Mouse (Mus musculus): ENCODE results near the gene 1110051M20Rik.

Gene 1110051M20Rik

DNA sequence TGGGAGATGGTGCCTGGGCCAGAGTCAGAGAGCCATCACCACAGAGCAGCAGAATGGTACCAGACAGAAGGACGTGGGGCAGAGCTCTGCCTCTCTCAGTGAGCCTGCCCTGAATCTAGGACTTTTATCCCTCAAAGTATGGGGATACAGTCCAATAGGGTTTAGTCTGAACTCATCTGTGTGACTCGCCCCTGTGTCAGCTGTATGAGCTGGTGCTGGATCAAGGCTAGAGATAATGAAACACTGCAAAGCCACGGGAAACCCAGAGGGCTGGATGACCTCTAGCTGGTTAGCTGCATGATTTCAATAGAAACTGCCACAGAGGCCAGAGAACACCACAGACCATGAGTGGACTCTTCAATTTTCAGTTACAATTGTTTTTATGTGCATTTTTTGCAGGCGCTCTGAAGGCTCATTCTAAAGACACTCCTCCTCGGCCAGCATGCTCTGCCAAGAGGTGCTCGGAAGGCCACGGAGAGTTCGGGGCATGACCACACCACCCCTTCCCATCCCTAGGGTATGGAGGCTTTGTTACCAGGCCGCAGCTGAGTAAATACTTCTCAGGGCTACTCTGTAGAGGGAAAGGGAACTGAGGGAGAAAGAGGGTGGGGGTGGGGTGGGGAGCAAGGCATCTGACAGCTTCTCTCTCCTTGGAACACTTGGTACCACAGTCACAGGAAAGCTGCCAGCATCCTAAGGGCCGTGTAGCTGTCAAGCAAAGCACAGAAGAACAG lies 131.8 kb downstream of the 1110051M20Rik start:
- CTCF ChIA-PET, result interaction anchor here (0.6 to 1.2 kb wide), 5 partner anchors 27 to 617 kb away, joined by 3 to 6 read pairs (median 5); no protein-coding TSS in a partner anchor
- POLR2A ChIA-PET, result interaction anchor here in 3 of 4 experiments (0.5 to 1.9 kb wide), 7 partner anchors 9 to 150 kb away, joined by 3 to 6 read pairs (median 4); partner anchors contain the start of gene Ddb2 (in 1 of the 3)

DNA sequence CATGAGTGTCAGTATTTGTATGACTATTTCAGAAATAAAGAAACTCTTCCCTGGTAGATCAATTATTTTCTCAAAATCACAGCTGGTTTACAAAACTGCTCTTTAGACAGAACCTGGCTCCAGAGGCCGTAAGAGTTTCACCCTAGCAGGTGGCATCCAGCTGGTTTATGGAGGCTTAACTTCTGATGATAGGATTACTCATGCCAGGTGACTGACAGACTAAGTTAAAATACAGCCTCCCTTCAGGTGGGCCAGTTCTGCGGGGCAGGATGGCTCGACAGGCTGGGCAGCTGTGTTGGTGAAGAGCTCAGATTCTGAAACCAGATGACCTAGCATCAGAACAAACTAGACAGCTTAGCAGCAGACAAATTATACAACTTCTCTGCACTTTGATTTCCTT lies 135.0 kb downstream of the 1110051M20Rik start:
- CTCF ChIA-PET, result no interaction called here
- POLR2A ChIA-PET, result interaction anchor here in 1 of 4 experiments (0.6 to 1.9 kb wide), 3 partner anchors 15 to 445 kb away, joined by 3 to 9 read pairs (median 4); no protein-coding TSS in a partner anchor

DNA sequence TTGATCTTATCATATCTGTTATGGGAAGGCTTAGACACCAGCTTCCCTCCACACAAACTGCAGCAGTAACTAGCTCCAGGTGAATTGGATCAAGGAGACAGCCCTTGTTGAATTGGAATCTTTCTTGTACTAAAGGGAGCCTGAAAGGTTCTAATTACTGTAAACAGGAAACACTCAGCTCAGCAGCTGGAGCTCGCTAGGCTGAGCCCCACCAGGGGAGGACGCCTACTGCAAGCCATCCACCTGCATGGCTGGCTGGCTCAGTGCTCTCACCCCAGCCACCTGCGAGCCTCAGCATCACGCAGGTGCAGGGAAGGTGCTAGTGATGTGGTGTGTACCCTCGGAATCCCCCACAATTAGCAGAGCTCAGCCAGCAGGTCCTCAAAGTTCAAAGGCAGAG lies 135.8 kb downstream of the 1110051M20Rik start:
- CTCF ChIA-PET, result interaction anchor here in 3 of 4 experiments (0.7 to 1.3 kb wide), 7 partner anchors 12 to 526 kb away, joined by 3 to 11 read pairs (median 4); no protein-coding TSS in a partner anchor
- POLR2A ChIA-PET, result interaction anchor here in 2 of 4 experiments (0.7 to 1.9 kb wide), 6 partner anchors 14 to 196 kb away, joined by 3 to 9 read pairs (median 3); no protein-coding TSS in a partner anchor

DNA sequence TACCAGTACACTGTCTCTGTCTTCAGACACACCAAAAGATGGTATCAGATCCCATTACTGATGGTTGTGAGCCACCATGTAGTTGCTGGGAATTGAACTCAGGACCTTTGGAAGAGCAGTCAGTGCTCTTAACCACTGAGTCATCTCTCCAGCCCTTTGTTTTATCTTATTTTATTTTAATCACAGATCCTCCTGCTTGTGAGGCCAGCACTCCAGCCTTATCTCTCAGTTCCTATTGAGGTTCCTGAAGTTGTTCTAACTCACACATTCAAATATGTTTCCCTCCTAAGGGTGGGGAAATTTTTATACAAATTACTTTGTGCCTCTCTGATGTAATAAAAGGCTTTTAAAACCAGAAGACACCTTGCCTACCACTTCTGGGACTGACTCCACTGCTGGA lies 137.9 kb downstream of the 1110051M20Rik start:
- CTCF ChIA-PET, result no interaction called here

DNA sequence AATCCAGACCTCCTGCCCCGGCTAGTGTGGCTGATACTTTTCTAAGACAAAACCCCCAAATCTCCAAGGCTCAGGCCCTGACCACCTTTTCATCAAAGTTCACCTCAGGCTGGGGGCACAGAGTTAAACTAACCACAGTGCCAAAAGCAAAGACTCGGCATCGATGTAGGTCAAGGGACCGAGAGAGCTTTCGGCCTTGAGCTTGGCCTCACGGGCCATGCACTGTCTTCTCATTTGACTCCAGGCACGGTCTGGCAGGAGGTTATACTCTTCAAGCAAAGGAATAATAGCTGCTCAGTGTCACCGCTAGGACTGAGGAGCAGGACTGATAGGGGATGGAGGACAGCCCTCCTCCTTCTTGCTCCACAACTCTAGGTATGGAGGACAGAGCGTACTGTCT lies 138.6 kb downstream of the 1110051M20Rik start:
- CTCF ChIA-PET, result no interaction called here
- POLR2A ChIA-PET, result interaction anchor here in 2 of 4 experiments (1.0 to 1.2 kb wide), 2 partner anchors 11 to 24 kb away, joined by 3 to 4 read pairs; no protein-coding TSS in a partner anchor

More for the DNA sequence above, 137.9 kb downstream of the 1110051M20Rik start:
- POLR2A ChIA-PET, result interaction anchor here in 2 of 4 experiments (1.0 to 1.2 kb wide), 2 partner anchors 12 to 23 kb away, joined by 3 to 4 read pairs; no protein-coding TSS in a partner anchor

DNA sequence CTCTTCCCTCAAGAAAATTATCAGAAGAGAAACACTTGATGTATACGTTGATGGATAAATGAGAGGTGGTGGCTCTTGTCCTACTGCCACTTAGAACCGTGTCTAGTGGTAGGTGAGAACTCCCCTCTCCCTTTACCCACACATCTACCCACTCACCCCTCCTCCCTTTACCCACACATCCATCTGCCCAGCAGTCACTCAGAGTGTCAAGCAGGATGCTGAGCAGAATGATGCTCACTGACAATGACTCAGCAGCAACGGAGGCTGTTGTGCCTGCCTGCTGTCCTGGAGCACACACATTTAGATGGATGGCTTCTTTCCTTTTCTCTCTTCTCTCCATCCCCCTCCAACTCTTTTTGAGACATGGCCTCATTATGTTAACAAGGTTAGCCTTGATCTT lies 141.7 kb downstream of the 1110051M20Rik start:
- POLR2A ChIA-PET, result interaction anchor here in 1 of 4 experiments (1.5 kb wide), 1 partner anchor 9 kb away, joined by 3 read pairs; no protein-coding TSS in a partner anchor
- CTCF ChIA-PET, result interaction anchor here in 1 of 4 experiments (1.1 kb wide), 1 partner anchor 17 kb away, joined by 3 read pairs; no protein-coding TSS in a partner anchor

DNA sequence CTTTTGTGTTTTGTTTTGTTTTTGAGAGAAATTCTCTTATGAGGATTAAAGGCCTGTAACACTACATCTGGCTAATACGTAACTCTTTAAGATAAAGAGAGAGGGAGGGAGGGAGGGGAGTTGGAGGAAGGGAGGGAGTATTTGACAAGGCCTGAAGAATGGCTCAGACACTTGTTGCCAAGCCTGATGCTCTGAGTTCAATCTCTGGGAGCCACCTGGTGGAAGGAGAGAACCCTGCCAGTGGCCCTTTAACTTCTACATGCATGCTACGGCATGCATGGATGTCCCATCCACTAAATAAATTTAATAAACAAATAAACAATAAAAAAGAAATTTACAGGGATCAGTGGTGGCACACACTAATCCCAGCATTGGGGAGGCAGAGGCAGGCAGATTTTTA lies 142.7 kb downstream of the 1110051M20Rik start:
- POLR2A ChIA-PET, result interaction anchor here in 1 of 4 experiments (1.4 kb wide), 1 partner anchor 10 kb away, joined by 4 read pairs; no protein-coding TSS in a partner anchor

DNA sequence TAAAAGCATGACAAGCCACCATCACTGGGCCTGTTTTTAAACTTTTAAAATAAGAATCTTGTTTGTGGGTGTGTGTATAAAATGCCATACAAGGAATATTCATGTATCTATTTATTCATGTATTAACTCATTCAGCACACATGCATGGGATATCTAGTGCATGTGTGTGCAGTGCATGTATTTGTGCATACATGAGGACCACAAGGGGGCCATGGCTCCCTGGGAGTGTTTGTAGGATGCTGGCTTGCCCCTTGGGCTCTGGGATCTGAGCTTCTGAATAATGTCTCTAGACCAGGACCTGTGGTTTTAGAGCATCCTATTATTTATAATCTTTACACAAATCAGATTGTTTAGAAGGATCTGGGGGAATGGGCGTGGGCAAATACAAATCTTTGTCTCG lies 143.7 kb downstream of the 1110051M20Rik start:
- POLR2A ChIA-PET, result interaction anchor here in 1 of 4 experiments (1.4 kb wide), 1 partner anchor 11 kb away, joined by 4 read pairs; no protein-coding TSS in a partner anchor
- CTCF ChIA-PET, result interaction anchor here in 2 of 4 experiments (1.0 to 1.5 kb wide), 2 partner anchors 15 to 180 kb away, joined by 3 to 8 read pairs; no protein-coding TSS in a partner anchor

More for the DNA sequence above, 142.7 kb downstream of the 1110051M20Rik start:
- CTCF ChIA-PET, result interaction anchor here in 1 of 4 experiments (1.5 kb wide), 1 partner anchor 179 kb away, joined by 8 read pairs; no protein-coding TSS in a partner anchor

DNA sequence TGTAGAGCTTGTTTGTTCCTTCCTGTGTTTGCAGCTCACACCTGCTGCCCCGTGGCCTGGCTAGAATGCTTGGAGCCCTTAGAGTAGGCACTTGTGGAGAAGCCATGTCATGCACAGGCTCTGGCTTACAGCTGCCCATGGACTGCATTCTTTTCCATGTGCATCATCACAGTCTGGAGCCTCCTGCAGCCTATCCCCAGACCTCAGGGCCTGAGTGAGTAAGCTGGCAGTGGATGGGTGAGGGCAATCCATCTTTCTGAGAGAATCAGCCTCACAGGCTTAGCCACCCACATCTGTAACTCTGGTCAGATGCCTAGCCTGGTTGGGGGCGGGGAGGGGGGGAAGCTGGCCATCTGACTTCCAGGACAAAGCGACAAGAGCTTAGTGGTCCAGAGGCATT lies 145.3 kb downstream of the 1110051M20Rik start:
- CTCF ChIA-PET, result interaction anchor here in 3 of 4 experiments (0.6 to 1.8 kb wide), 6 partner anchors 13 to 371 kb away, joined by 3 to 8 read pairs (median 4); partner anchors contain the start of gene Ddb2 (in 1 of the 3)
- POLR2A ChIA-PET, result interaction anchor here in 2 of 4 experiments (0.9 to 1.7 kb wide), 5 partner anchors 8 to 337 kb away, joined by 3 to 6 read pairs (median 3); partner anchors contain the start of genes Arfgap2 (in 1 of the 2) and F2 (in 1 of the 2)

DNA sequence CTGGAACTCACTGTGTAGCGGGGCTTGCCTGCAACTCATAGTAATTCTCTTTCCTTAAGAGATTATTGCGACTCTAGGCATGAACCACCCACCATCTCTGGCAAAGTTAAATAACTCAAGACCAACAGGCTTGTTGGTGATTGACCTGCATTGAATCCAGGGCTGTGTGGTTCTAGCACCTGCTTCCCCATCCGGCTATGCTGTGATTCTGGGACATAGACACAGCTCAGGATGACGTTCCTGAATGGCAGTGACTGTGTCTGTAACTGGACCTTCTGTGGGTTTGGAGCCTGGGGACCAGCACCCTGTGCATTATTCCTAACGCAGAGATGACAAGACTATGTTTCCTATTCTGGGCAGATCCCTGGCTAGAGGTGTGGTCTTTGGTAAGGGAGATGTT lies 148.6 kb downstream of the 1110051M20Rik start:
- CTCF ChIA-PET, result interaction anchor here in 3 of 4 experiments (0.5 to 2.1 kb wide), 4 partner anchors 10 to 191 kb away, joined by 3 to 9 read pairs (median 6); no protein-coding TSS in a partner anchor
- POLR2A ChIA-PET, result interaction anchor here in 2 of 4 experiments (0.5 to 2.7 kb wide), 7 partner anchors 8 to 220 kb away, joined by 3 to 15 read pairs (median 4); partner anchors contain the start of gene Lrp4 (in 1 of the 2)

DNA sequence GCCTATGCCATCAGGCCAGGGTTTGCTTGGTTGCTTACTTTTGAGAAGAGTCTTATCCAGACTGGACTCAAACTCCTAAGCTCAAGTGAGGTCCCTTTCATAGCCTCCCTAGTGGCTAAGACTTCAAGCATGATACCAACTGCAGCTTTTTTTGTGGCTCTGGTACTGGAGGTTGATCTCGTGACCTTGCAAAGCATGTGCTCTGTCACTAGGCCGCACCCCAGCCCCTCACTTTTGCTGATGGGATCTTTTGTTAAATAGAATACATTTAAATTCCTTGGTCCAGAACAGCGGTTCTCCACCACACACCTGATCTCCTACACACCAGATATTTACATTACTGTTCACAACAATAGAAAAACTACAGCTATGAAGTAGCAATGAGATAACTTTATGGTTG lies 150.3 kb downstream of the 1110051M20Rik start:
- ChIA-PET CTCF (interaction anchor here (0.6 to 2.1 kb wide), 4 partner anchors 8 to 182 kb away, joined by 3 to 9 read pairs (median 8); no protein-coding TSS in a partner anchor), POLR2A (interaction anchor here in 2 of 4 experiments (0.5 to 2.7 kb wide), 19 partner anchors 8 to 416 kb away, joined by 3 to 15 read pairs (median 4); partner anchors contain the start of genes Lrp4 (in 2 of the 2), Arfgap2 (in 1 of the 2), Atg13 (in 1 of the 2) and Ddb2 (in 1 of the 2))

DNA sequence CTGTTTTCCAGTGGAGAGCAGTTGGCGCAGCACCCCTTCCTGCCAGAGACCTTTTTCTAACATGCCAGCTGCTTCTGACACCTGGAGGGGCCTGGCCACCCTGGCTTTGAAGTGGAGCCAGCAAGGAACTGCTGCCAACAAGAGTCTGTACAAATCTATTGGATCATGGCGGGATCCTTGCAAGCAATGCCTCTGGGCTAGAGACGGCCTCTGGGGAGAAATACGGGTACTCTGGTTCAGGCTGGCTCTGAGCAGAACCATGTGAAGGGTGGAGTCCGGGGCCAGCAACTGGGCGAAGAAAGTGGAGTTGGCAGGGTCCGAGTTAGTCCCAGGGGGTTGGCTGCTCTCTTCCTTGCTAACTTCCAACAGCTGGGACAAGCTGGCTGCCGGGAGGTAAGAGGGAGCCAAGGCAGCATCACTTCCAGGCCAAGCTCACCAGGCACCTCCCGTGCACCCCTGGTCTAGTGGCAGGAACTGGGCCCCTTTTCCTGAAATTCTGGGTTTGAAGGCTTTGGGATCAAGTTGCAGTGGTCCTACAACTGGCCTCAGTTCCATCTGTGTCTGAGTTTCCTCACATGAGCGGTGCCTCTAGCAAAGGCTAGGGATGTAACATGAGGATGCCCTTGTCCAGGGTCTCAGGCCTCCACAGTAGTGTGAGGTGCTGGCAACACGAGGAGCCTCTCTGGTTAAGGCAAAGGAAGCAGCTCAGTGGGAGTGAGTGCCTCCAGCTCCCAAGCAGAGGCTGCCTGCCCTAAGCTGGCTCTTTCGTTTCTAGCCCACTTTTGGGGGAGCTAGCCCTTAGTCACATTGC lies 153.1 kb downstream of the 1110051M20Rik start:
- ChIA-PET POLR2A (interaction anchor here (0.5 to 1.2 kb wide), 8 partner anchors 8 to 178 kb away, joined by 3 to 6 read pairs (median 4); partner anchors contain the start of gene Arfgap2 (in 1 of the 4)), CTCF (interaction anchor here in 3 of 4 experiments (0.6 to 1.3 kb wide), 7 partner anchors 148 to 196 kb away, joined by 3 to 5 read pairs (median 3); no protein-coding TSS in a partner anchor)

DNA sequence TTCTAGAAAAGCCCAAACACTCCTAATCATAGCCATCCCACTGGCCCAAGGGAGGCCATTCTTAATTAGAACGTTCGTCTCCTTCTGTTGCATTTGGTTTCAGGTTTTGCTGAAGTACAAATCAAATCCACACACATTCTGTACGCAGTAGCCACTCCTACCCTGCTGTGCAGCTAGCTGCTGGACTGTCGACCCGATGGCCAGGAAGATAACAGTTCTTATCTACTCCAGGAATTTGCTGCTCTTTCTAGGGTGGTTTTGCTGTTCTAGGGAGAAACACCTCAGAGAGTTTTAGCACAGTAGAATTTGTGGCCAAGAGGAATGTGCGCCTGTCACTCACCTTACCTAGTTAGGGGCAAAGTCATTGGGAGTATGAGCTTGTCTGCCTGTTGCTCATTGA lies 156.9 kb downstream of the 1110051M20Rik start:
- POLR2A ChIA-PET, result interaction anchor here in 3 of 4 experiments (0.5 to 2.0 kb wide), 9 partner anchors 9 to 184 kb away, joined by 3 to 6 read pairs (median 4); partner anchors contain the start of gene Arfgap2 (in 2 of the 3)

DNA sequence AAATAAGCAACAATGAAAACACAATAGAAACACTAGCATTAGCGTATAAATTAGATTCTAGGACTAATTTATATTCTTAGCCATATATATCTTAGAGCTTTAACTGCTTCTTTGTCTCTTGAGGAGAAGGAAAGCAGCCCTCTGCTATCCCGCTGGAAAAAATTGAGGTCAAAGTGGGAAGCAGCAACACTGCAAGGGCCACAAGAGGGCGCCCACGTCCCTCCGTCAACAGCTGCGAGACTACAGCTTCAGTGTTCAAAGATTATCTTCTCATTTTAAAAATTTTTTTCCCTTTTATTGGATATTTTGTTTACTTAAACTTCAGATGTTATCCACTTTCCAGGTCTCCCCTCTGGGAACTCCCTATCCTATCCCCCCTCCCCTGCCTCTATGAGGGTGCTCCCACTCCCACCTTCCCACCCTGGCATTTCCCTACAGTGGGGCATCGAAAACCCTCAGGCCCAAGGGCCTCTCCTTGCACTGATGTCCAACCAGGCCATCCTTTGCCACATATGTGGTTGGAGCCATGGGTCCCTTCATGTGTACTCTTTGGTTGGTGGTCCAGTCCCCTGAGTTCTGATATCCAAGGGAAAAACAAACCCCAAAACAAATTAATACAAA lies 158.5 kb downstream of the 1110051M20Rik start:
- ChIA-PET POLR2A (interaction anchor here in 3 of 4 experiments (0.6 to 2.2 kb wide), 16 partner anchors 8 to 244 kb away, joined by 3 to 8 read pairs (median 4); partner anchors contain the start of genes Arfgap2 (in 1 of the 3), Ckap5 (in 1 of the 3) and Ddb2 (in 1 of the 3)), CTCF (interaction anchor here (0.5 to 3.7 kb wide), 43 partner anchors 8 to 364 kb away, joined by 3 to 45 read pairs (median 4); partner anchors contain the start of genes 1110051M20Rik (in 1 of the 4) and Arfgap2 (in 1 of the 4))

More for the DNA sequence above, 156.9 kb downstream of the 1110051M20Rik start:
- CTCF ChIA-PET, result interaction anchor here (0.8 to 3.7 kb wide), 11 partner anchors 130 to 200 kb away, joined by 3 to 45 read pairs (median 4); no protein-coding TSS in a partner anchor

DNA sequence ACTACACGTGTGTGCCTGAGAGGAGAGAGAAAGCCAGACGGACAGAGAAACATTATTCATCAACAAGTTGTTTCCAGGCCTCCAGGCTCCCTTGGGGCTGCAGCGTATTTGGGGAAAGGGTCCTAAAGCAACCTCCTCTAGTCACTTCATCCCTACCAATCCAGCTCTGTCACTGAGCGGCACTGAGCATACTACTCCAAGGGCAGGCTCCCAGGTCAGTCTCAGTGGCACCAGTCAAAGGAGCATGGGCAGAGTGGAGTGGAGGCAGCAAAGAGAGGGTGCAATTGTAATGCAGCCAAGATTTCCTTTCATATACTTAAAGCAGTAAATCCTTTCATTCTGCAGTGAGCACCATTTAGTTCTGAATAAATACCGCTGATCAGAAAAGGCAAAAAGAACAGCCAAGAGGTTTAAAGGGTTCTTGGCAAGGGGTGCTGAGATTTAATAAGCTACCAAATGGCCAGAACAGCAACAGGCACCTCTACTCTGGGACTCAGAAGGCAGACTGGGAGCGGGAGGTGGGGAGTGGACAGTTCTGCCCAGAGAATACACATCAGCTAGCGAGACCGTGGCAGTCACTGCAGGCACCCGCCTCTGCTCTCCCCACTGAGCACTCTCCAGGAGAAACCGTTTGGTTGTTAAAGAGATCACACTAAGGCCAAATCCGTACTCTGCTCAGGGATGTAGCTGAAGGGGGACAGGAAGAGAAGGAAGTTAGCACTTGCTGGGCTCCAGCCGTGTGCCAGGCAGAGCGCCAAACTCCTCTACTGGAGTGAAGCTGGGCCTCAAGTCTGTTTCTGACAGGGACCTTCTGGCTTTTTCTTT lies 159.9 kb downstream of the 1110051M20Rik start:
- CTCF ChIA-PET, result interaction anchor here in 2 of 4 experiments (0.9 to 3.7 kb wide), 12 partner anchors 8 to 219 kb away, joined by 3 to 41 read pairs (median 6); no protein-coding TSS in a partner anchor

More for the DNA sequence above, 159.9 kb downstream of the 1110051M20Rik start:
- POLR2A ChIA-PET, result interaction anchor here in 3 of 4 experiments (0.5 to 2.2 kb wide), 14 partner anchors 10 to 253 kb away, joined by 3 to 8 read pairs (median 4); partner anchors contain the start of genes Ckap5 (in 1 of the 3), Ddb2 (in 1 of the 3) and Lrp4 (in 1 of the 3)
